Mouse (Mus musculus): ENCODE measurements around the gene Olfr53.

DNA sequence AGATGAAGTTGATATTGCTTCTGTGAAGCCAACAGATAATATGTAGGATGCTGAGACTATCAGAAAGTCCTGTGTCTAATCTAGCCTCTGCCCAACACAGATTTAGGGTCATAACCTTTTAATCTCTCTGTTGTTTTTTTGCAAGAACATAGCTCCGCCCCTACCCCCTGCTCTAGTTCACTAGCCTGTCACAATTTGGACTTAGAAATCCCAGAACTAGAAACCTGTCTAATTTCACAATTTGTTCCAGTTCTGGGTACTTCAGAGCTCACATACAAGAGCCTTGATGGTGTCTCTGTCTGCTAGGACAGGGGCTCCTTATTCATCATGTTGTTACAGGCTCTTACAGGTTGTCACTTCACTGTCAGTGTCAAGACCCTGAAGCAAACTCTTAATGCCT lies 15.7 kb upstream of the Olfr53 start:
- TF ChIP-seq TCF12 (IDR thresholded peaks at IDR 0.05; ENCODE audit: insufficient read depth, poor library complexity, severe bottlenecking) (no peak), POLR2A (IDR thresholded peaks at IDR 0.05; ENCODE audit: insufficient read length, low read depth) (no peak), MYOD1 (IDR thresholded peaks at IDR 0.05; ENCODE audit: control insufficient read depth in 1 of 3, insufficient read length in 2 of 3, low read depth in 2 of 3) (no peak), POLR2AphosphoS2 (IDR thresholded peaks at IDR 0.05; ENCODE audit: insufficient read length, low read depth) (no peak)
